Mouse (Mus musculus) G1E (cell line): ENCODE measurements at regions not wholly inside any gene's neighbourhood (a gene's known extent, or its start where the extent isn't known, plus 50 kb on each side); places are given as distances from the start of the nearest gene placed in this dataset.

Experiments
- ATAC-seq: 2 replicates; pipeline ENCODE4 v1.8.0; 2016; ENCODE audit warnings: mild to moderate bottlenecking; ENCODE audit not compliant: insufficient number of reproducible peaks, poor library complexity, low FRiP score, severe bottlenecking; ENCODE audit errors: extremely low read depth
- DNase-seq: peaks from one replicate; pipeline ENCODE4 v3.0.0; 2012; ENCODE audit warnings: low spot score
- H3K27me3 ChIP-seq: 2 replicates; pipeline ENCODE4 v1.6.1; 2012; ENCODE audit warnings: mild to moderate bottlenecking, low read length, inconsistent platforms; ENCODE audit not compliant: insufficient read depth
- H3K36me3 ChIP-seq: replicated peaks from 2 replicates; pipeline ENCODE3; 2012; ENCODE audit warnings: mild to moderate bottlenecking, inconsistent platforms
- H3K4me1 ChIP-seq: 2 replicates; pipeline ENCODE4 v1.6.1; 2012; ENCODE audit warnings: low read depth, low read length, inconsistent platforms, mixed read lengths; ENCODE audit not compliant: insufficient read depth
- H3K4me3 ChIP-seq: 2 replicates; pipeline ENCODE4 v1.5.1; 2012; ENCODE audit warnings: low read depth, mild to moderate bottlenecking, inconsistent platforms, low read length, moderate library complexity, mixed read lengths
- H3K9me3 ChIP-seq: replicated peaks from 2 replicates; pipeline ENCODE4 v1.6.1; 2012; ENCODE audit warnings: inconsistent platforms
- CTCF ChIP-seq: IDR thresholded peaks from 2 replicates; pipeline ENCODE4 v1.5.1; 2012; ENCODE audit warnings: low read depth, low read length, inconsistent platforms, mixed read lengths
- GATA1 ChIP-seq: IDR thresholded peaks from 2 replicates; pipeline ENCODE4 v1.6.1; 2012; ENCODE audit warnings: borderline replicate concordance, low read length, inconsistent platforms, mixed read lengths
- GATA2 ChIP-seq: IDR thresholded peaks from 2 replicates; pipeline ENCODE4 v1.6.1; 2012; ENCODE audit warnings: low read depth, low read length, inconsistent platforms, borderline replicate concordance
- POLR2AphosphoS5 ChIP-seq: IDR thresholded peaks from 2 replicates; pipeline ENCODE4 v1.6.1; 2012; ENCODE audit warnings: low read depth, low read length, inconsistent platforms; ENCODE audit not compliant: insufficient replicate concordance
- TAL1 ChIP-seq: conservative IDR thresholded peaks from 2 replicates; pipeline ENCODE4 v1.6.1; 2012; ENCODE audit warnings: low read depth, low read length, inconsistent platforms, mixed read lengths

GRCm38 (mm10) chr4:110121447-110121846 is 143.6 kb downstream of the Dmrta2 start:
- DNase-seq: no peak
- TF ChIP-seq GATA2: no peak
- TF ChIP-seq TAL1: no peak
- TF ChIP-seq CTCF: no peak
- no peak for TF ChIP-seq POLR2AphosphoS5
- TF ChIP-seq GATA1: no peak
- no peak overlapping the region for H3K4me3 ChIP-seq
- H3K27me3 ChIP-seq: no peaks in the 10 kb centered on the region
- no peaks in the 10 kb centered on the region for H3K36me3 ChIP-seq
- no peaks in the 10 kb centered on the region for H3K4me1 ChIP-seq
- no peak for ATAC-seq
- peaks cover 53% of the 10 kb centered on the region for H3K9me3 ChIP-seq

GRCm38 (mm10) chr4:110125067-110125784 is 147.4 kb downstream of the Dmrta2 start:
- no peaks in the 10 kb centered on the region for H3K36me3 ChIP-seq
- no peak for ATAC-seq

GRCm38 (mm10) chr4:110127941-110128520 is 150.2 kb downstream of the Dmrta2 start:
- TF ChIP-seq GATA2 (no peak), POLR2AphosphoS5 (no peak), TAL1 (no peak), CTCF (no peak), GATA1 (no peak)
- Histone ChIP-seq H3K27me3 (no peaks in the 10 kb centered on the region), H3K36me3 (no peaks in the 10 kb centered on the region), H3K4me3 (no peak overlapping the region), H3K9me3 (peaks cover 33% of the 10 kb centered on the region), H3K4me1 (no peaks in the 10 kb centered on the region)
- DNase-seq: no peak
- ATAC-seq: no peak

More at GRCm38 (mm10) chr4:110125067-110125784, 147.4 kb downstream of the Dmrta2 start:
- Histone ChIP-seq H3K4me1 (no peaks in the 10 kb centered on the region), H3K4me3 (no peak overlapping the region), H3K9me3 (peaks cover 50% of the 10 kb centered on the region), H3K27me3 (no peaks in the 10 kb centered on the region)
- no peak for DNase-seq
- TF ChIP-seq TAL1 (no peak), CTCF (no peak), GATA2 (no peak), GATA1 (no peak), POLR2AphosphoS5 (no peak)

GRCm38 (mm10) chr4:110128918-110129317 is 151.1 kb downstream of the Dmrta2 start:
- H3K4me1 ChIP-seq: no peaks in the 10 kb centered on the region
- H3K4me3 ChIP-seq: no peak overlapping the region
- no peak for TF ChIP-seq CTCF
- TF ChIP-seq TAL1: no peak
- TF ChIP-seq POLR2AphosphoS5: no peak
- no peak for TF ChIP-seq GATA2
- no peak for TF ChIP-seq GATA1
- DNase-seq (no peak), ATAC-seq (no peak)
- H3K27me3 ChIP-seq: no peaks in the 10 kb centered on the region
- peaks cover 35% of the 10 kb centered on the region for H3K9me3 ChIP-seq
- H3K36me3 ChIP-seq: no peaks in the 10 kb centered on the region

GRCm38 (mm10) chr4:110129518-110129917 is 151.7 kb downstream of the Dmrta2 start:
- H3K9me3 ChIP-seq: peaks cover 38% of the 10 kb centered on the region
- H3K4me1 ChIP-seq: no peaks in the 10 kb centered on the region
- no peak for DNase-seq
- no peaks in the 10 kb centered on the region for H3K27me3 ChIP-seq
- no peak overlapping the region for H3K4me3 ChIP-seq
- no peak for TF ChIP-seq POLR2AphosphoS5
- TF ChIP-seq GATA2: no peak
- TF ChIP-seq GATA1: no peak
- no peak for TF ChIP-seq TAL1
- no peak for TF ChIP-seq CTCF
- ATAC-seq: no peak
- no peaks in the 10 kb centered on the region for H3K36me3 ChIP-seq

GRCm38 (mm10) chr4:110132061-110132460 is 154.2 kb downstream of the Dmrta2 start:
- ATAC-seq (no peak), DNase-seq (no peak)
- Histone ChIP-seq H3K4me3 (no peak overlapping the region), H3K4me1 (no peaks in the 10 kb centered on the region), H3K36me3 (no peaks in the 10 kb centered on the region), H3K9me3 (peaks cover 35% of the 10 kb centered on the region), H3K27me3 (no peaks in the 10 kb centered on the region)
- TF ChIP-seq CTCF (no peak), GATA2 (no peak), GATA1 (no peak), TAL1 (no peak), POLR2AphosphoS5 (no peak)
